Mouse (Mus musculus) bone marrow, adult 2 months (tissue): Measurements from ENCODE around the gene Trim14.

Source experiments
- CTCF ChIP-seq: fragments of 200-500 bp; IDR thresholded peaks from 2 replicates; pipeline ENCODE4 v1.5.1; 2011; ENCODE audit warnings: low read length, control low read depth; ENCODE audit not compliant: control insufficient read depth, insufficient read depth
- POLR2A ChIP-seq: fragments of 200-500 bp; IDR thresholded peaks from 2 replicates; pipeline ENCODE4 v1.6.1; 2011; ENCODE audit warnings: low read depth, mild to moderate bottlenecking, control low read depth, low read length, borderline replicate concordance; ENCODE audit not compliant: control insufficient read depth

GRCm38 (mm10) chr4:46450519-46451131 is 85.3 kb downstream of the Trim14 start, which contains the start of gene Anp32b:
- TF ChIP-seq CTCF, result peak; percentile 57; the same call in 1 of the 2 replicates
- TF ChIP-seq POLR2A, result peak; percentile 68; the same call in 1 of the 2 replicates
